Mouse (Mus musculus) embryonic facial prominence, embryonic 11.5 days (tissue): ENCODE measurements around the gene Abl1. TPM values are rescaled to one million over a fixed set of nuclear protein-coding genes. Genes with fewer than 3 reads are reported as not detected.
A peak's percentile ranks its signal among the peaks of the same experiment; 100 is the strongest.

Experiments used
- ATAC-seq: fragments of 200-750 bp; cut with Nextera tagmentation; replicated peaks from 2 replicates; pipeline ENCODE4 v1.8.0; 2017; ENCODE audit warnings: low read depth; ENCODE audit not compliant: insufficient number of reproducible peaks, low FRiP score, low TSS enrichment
- DNase-seq: peaks from one replicate; pipeline ENCODE4 v3.0.0-alpha.2; 2015; ENCODE audit warnings: low spot score
- H3K27ac ChIP-seq: fragments of 300-500 bp; sonication (generic); replicated peaks from 2 replicates; pipeline ENCODE4 v1.5.1; 2014; ENCODE audit warnings: mild to moderate bottlenecking, low read depth, low read length, control low read depth
- H3K27me3 ChIP-seq: fragments of 300-500 bp; sonication (generic); 2 replicates; pipeline ENCODE4 v1.6.1; 2014; ENCODE audit warnings: mild to moderate bottlenecking, low read length, moderate library complexity, mixed read lengths; ENCODE audit not compliant: control insufficient read depth, insufficient read depth
- H3K36me3 ChIP-seq: fragments of 300-500 bp; sonication (generic); replicated peaks from 2 replicates; pipeline ENCODE4 v1.6.1; 2014; ENCODE audit warnings: low read depth, mild to moderate bottlenecking, low read length, moderate library complexity, mixed read lengths; ENCODE audit not compliant: control insufficient read depth, insufficient read depth
- H3K4me1 ChIP-seq: fragments of 300-500 bp; sonication (generic); 2 replicates; pipeline ENCODE4 v1.6.1; 2014; ENCODE audit warnings: low read length, mixed read lengths; ENCODE audit not compliant: control insufficient read depth, insufficient read depth
- H3K4me2 ChIP-seq: fragments of 300-500 bp; sonication (generic); 2 replicates; pipeline ENCODE4 v1.6.1; 2014; ENCODE audit warnings: low read depth, mild to moderate bottlenecking, control low read depth, low read length, moderate library complexity
- H3K4me3 ChIP-seq: fragments of 300-500 bp; sonication (generic); 2 replicates; pipeline ENCODE4 v1.5.1; 2014; ENCODE audit warnings: low read depth, low read length, control low read depth
- H3K9ac ChIP-seq: fragments of 300-500 bp; sonication (generic); replicated peaks from 2 replicates; pipeline ENCODE4 v1.6.1; 2014; ENCODE audit warnings: mild to moderate bottlenecking, control low read depth, low read length
- H3K9me3 ChIP-seq: fragments of 300-500 bp; sonication (generic); replicated peaks from 2 replicates; pipeline ENCODE4 v1.6.1; 2016; ENCODE audit warnings: mild to moderate bottlenecking, low read length, inconsistent platforms, mixed read lengths; ENCODE audit not compliant: control insufficient read depth
- WGBS: fragments of 180-500 bp; shearing (Covaris S2); extraction: QIAGEN DNeasy Blood & Tissue Kit; methylation state at CpG from one replicate; pipeline ENCODE4 v1.1.7; 2014; 5-methylcytosine and 5-hydroxymethylcytosine counted together
- polyA plus RNA-seq: library from polyadenylated mRNA; unstranded; fragments of >200 nt; fragmentation: Nextera tagmentation; extraction: Ambion mirVana; gene quantifications from 2 replicates; pipeline ENCODE4 v1.2.1, GENCODE M21; 2014

Abl1 gene
- polyA plus RNA-seq, 1 experiment from 2014 or later, result 39.5 TPM

DNA sequence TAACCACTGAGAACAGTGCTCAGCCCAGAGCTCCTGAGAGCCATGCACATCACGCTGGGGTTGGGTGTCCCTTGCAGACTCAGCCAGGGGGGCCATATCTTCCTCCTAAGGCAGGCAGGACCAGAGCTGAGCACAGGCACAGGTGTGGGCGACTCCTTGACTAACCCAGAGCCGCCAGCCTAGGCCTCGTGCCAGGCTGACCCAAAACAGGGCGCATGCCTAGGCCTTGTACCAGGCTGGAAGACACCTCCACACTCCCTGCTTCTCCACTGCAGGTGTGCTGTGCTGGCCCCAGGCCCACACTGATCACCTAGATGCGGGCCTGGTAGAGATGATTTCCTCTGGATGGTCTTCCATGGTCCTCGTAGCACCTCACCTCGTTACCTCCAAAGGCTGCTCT, 114.6 kb downstream of the Abl1 start:
- DNase-seq, result no peak
- H3K9ac ChIP-seq, result no peak overlapping the region
- H3K36me3 ChIP-seq, result peaks cover 51% of the 10 kb centered on the region
- H3K9me3 ChIP-seq, result no peaks in the 10 kb centered on the region
- no peak overlapping the region for H3K4me3 ChIP-seq
- H3K4me2 ChIP-seq, result no peak overlapping the region
- 89% methylated on average over 8 of the region's 8 CpGs for WGBS
- H3K4me1 ChIP-seq, result peaks cover 4% of the 10 kb centered on the region
- no peaks in the 10 kb centered on the region for H3K27me3 ChIP-seq
- H3K27ac ChIP-seq, result no peak overlapping the region
- no peak for ATAC-seq

DNA sequence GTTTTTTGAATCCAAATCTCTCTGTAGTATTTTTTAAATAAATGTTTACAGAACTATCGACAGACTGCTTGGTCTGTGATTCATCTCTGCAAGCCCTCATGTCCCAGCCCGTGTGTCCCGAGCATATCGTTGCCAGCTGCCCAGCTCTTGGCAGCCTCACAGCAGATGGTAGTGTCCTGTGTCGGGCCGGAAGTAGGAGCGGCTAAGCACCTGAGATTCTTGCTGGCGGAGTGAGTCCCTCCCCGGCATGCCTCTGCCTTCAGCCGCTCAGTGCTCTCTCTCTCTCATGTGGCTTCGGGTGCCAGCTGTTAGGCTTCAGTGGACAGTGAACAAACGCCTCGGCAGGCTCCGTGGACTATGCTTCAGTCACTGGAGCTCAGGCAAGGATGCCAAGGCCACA, 115.3 kb downstream of the Abl1 start:
- H3K9me3 ChIP-seq, result no peaks in the 10 kb centered on the region
- no peak overlapping the region for H3K27ac ChIP-seq
- peaks cover 4% of the 10 kb centered on the region for H3K4me1 ChIP-seq
- H3K4me3 ChIP-seq, result no peak overlapping the region
- no peak overlapping the region for H3K4me2 ChIP-seq
- H3K36me3 ChIP-seq, result peaks cover 47% of the 10 kb centered on the region
- DNase-seq (no peak), ATAC-seq (no peak)
- no peaks in the 10 kb centered on the region for H3K27me3 ChIP-seq
- WGBS, result 88% methylated on average over 14 of the region's 14 CpGs
- no peak overlapping the region for H3K9ac ChIP-seq

DNA sequence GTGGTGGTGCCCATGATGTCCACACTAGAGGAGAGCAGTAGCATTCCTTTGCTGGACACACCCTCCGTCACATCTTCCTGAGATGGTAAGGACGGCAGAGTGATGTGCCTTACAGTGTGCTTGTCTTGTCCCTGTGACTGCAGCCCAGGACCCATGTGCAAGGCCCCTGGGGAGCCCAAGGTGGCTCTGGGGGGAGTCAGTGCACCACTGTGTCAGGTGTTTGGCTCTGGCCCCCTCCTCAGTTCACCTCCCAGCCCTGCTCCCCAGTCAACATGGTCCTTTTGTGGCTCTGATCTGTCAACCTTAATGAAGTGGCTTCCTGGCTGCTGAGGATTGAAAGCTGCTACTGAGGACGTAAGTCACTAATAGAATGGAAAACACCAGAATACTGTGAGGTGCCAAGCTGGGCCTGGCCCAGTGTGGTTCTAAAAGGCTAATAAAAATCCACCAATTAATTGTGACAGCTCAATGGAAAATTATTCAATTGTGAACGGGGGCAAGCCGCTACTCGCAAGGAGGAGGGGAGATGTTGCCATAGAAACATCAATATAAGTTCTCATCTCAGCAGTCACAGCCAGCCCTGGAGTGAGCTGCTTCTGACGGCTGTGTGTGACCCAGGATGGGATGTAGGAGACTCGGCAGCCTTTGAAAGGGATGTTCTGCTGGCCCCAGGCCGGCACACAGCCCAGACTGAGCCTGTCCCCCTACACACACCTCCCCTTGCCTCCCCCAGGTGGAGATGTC, 118.6 kb downstream of the Abl1 start:
- Histone ChIP-seq H3K27me3 (no peaks in the 10 kb centered on the region), H3K4me3 (no peak overlapping the region), H3K9me3 (no peaks in the 10 kb centered on the region), H3K9ac (no peak overlapping the region), H3K4me2 (no peak overlapping the region), H3K4me1 (peaks cover 15% of the 10 kb centered on the region), H3K36me3 (peaks cover 21% of the 10 kb centered on the region), H3K27ac (0 out of 2 replicates have a peak overlapping the region, but pooled peaks have one; percentile 16)
- 42% methylated on average over 9 of the region's 9 CpGs for WGBS
- DNase-seq (no peak), ATAC-seq (peak; percentile 49; the same call in 1 of the 2 replicates)

DNA sequence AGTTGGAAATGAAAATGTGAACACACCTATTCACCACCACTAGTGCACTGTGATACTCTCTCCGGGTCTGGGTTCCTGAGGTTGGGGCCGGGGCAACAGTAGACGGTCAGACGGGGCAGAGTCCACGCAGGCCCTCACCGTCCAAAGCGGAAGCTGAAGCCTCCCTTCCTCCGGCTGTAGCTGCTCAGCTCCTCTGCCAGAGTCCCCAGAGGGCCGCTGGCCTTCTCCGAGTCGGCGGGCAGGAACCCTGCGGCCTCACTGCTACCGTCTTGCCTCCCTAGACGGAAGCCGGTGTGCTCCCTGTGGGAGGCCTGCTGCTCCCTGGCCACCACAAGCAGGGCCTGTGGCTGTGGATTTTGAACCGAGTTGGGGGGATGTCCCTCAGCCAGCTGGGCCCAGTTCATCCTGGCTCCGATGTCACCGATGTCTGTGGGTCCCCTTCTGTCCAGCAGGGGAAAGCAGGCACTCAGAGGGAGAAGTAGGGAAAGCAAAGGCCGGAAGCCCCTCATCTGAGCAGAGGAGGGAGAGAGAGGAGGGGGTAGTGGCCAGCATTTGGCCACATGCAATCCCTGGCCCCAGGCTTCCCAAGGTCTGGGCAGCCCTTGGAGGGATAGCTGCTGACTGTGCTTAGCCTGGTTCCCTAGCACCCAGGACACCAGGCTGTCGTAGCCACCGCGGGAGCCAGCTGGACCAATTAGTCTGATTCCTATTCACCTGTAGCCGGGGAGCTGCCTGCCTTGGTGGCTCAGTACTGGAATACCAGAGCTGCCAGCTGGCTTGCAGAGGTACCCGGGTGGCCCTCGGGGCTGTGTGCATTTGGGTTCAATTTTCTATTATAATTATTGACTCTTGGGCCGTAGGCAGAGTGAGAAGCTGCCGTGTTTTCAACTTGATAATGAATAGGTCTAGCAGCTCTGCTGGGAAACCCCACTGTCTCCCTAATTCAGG, 120.5 kb downstream of the Abl1 start:
- Histone ChIP-seq H3K36me3 (peaks cover 5% of the 10 kb centered on the region), H3K4me1 (peaks cover 15% of the 10 kb centered on the region), H3K9me3 (no peaks in the 10 kb centered on the region), H3K4me3 (no peak overlapping the region), H3K27ac (no peak overlapping the region), H3K9ac (no peak overlapping the region), H3K27me3 (no peaks in the 10 kb centered on the region), H3K4me2 (no peak overlapping the region)
- DNase-seq (no peak), ATAC-seq (no peak)
- 24% methylated on average over 28 of the region's 28 CpGs for WGBS

DNA sequence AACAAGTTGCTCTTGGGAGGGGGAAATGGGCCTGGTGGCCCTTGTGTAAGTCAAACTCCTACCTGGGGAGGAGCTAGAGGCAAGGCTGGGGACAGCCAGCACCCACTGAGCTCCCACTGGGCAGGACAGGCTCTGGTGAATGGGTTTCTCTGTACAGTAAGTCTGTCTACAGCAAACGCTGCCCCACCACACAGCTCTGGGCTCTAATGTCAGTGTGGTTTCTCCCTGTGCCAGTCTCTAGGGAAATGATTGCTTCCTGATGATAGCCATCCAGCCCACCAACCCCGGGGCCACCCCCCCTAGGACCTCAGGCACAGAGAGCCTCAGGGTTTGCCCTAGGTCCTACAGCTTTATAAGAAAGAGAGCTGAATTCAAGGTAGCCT, 121.2 kb downstream of the Abl1 start:
- H3K27ac ChIP-seq, result no peak overlapping the region
- 43% methylated on average over 2 of the region's 2 CpGs for WGBS
- no peak overlapping the region for H3K4me3 ChIP-seq
- no peak for DNase-seq
- no peaks in the 10 kb centered on the region; the same call in 1 of the 2 replicates for H3K36me3 ChIP-seq
- ATAC-seq, result no peak
- H3K4me1 ChIP-seq, result peaks cover 15% of the 10 kb centered on the region
- no peak overlapping the region for H3K4me2 ChIP-seq
- H3K9me3 ChIP-seq, result no peaks in the 10 kb centered on the region
- no peaks in the 10 kb centered on the region for H3K27me3 ChIP-seq
- no peak overlapping the region for H3K9ac ChIP-seq

DNA sequence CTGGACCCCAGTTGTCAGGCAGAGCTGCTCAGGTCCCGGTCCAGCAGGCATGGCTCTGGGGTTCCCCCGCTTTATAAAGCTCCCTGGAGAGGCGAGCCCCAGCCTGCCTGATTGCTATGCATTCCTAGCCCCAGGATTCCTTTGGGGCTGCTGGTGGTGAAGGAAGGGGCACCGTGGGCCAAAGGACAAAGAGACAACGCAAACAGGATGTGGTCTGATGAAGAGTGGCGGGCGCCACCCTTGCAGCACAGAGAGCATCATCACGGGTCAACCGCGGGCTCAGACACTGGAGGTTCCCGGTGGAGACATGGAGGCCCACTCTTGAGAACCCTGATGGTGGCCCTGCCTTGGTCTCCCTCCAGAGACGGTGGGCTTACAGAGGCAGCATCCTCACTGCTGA, 122.3 kb downstream of the Abl1 start, which contains the start of gene Qrfp:
Gene Qrfp (minus strand): TSS at position 137 of the 400 bp plus-strand sequence.
- Histone ChIP-seq H3K9me3 (no peaks in the 10 kb centered on the region), H3K9ac (no peak within 1 kb of the TSS; the same call in 1 of the 2 replicates), H3K27ac (no peak within 1 kb of the TSS), H3K4me2 (no peak within 1 kb of the TSS), H3K4me3 (peak within 1 kb of the TSS; percentile 5; the same call in 1 of the 2 replicates), H3K36me3 (no peaks in the 10 kb centered on the region), H3K4me1 (peaks cover 14% of the 10 kb centered on the region), H3K27me3 (no peaks in the 10 kb centered on the region)
- peak; percentile 15 for DNase-seq
- WGBS, result 31% methylated on average over 12 of the region's 12 CpGs
- ATAC-seq, result no peak

DNA sequence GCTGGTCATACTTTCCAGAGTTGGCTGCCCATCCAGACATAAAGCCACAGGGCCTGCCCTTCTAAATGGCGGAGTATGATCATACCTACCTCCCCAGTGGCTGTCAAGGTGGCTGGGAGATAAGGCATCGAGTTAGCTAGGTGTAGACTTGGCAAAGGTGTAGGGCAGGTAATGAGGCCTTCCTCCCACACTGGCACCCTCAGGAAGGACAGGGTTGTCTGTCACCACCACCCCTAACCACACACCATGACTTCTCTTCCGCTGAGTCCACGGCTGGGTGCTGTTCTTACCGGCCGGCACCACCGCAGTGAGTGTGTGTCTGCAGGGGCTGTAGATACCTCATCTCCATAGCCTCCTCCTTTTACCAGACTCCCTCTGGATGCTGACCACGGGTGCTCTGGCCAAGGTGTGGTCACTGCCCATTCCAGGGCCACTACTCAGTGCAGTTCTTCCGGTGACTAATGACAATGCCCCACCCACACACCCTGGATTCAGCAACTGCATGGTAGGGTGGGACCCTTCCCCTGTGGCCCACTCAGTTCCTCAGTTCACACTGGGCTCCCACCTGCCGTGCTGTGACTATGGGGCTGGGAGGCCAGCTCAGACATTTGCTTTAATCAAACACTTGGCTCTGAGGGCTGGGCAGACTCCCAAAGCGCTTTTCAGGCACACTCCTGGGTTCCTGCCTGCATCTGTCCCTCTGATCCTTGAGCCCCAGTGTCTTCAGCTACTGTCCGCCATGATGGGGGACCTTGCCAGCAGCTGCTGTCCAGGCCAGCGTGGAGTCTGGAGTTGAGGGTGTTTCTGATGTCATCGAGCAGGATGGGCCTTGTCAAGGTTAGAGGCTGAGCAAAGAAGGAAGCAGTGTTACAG, 123.1 kb downstream of the Abl1 start:
- no peak overlapping the region for H3K4me2 ChIP-seq
- H3K9me3 ChIP-seq, result no peaks in the 10 kb centered on the region
- H3K36me3 ChIP-seq, result no peaks in the 10 kb centered on the region
- 87% methylated on average over 14 of the region's 14 CpGs for WGBS
- no peak overlapping the region for H3K9ac ChIP-seq
- DNase-seq (no peak), ATAC-seq (no peak)
- H3K4me1 ChIP-seq, result peaks cover 13% of the 10 kb centered on the region
- H3K4me3 ChIP-seq, result no peak overlapping the region
- H3K27me3 ChIP-seq, result no peaks in the 10 kb centered on the region
- no peak overlapping the region for H3K27ac ChIP-seq
